Mouse (Mus musculus) spleen, adult 2 months (tissue): ENCODE results near the gene Gli1.

Experiments
- CTCF ChIP-seq: fragments of 200-500 bp; IDR thresholded peaks from 2 replicates; pipeline ENCODE4 v1.5.1; 2011; ENCODE audit warnings: mild to moderate bottlenecking, inconsistent platforms; ENCODE audit not compliant: insufficient read depth, insufficient read length, insufficient replicate concordance; ENCODE audit errors: extremely low read depth
- POLR2A ChIP-seq: fragments of 200-500 bp; IDR thresholded peaks from 2 replicates; pipeline ENCODE4 v1.6.1; 2011; ENCODE audit warnings: low read depth, low read length, inconsistent platforms

GRCm38 (mm10) chr10:127348957-127349356, 7.2 kb upstream of the Gli1 start:
- TF ChIP-seq CTCF (no peak), POLR2A (no peak)
